Mouse (Mus musculus) neural tube, embryonic 13.5 days (tissue): ENCODE measurements at regions not wholly inside any gene's neighbourhood (a gene's known extent, or its start where the extent isn't known, plus 50 kb on each side); places are given as distances from the start of the nearest gene placed in this dataset.
A peak's percentile ranks its signal among the peaks of the same experiment; 100 is the strongest.

Experiments used
- ATAC-seq: fragments of 200-750 bp; cut with Nextera tagmentation; 2 replicates; pipeline ENCODE4 v1.8.0; 2017; ENCODE audit warnings: low read depth, mild to moderate bottlenecking, moderate TSS enrichment, moderate library complexity
- H3K27ac ChIP-seq: fragments of 300-500 bp; sonication (generic); replicated peaks from 2 replicates; pipeline ENCODE4 v1.5.1; 2015; ENCODE audit warnings: moderate library complexity, mild to moderate bottlenecking, inconsistent platforms
- H3K27me3 ChIP-seq: fragments of 300-500 bp; sonication (generic); 2 replicates; pipeline ENCODE4 v1.6.1; 2015; ENCODE audit warnings: mild to moderate bottlenecking, inconsistent platforms
- H3K36me3 ChIP-seq: fragments of 300-500 bp; sonication (generic); 2 replicates; pipeline ENCODE4 v1.6.1; 2015; ENCODE audit warnings: mild to moderate bottlenecking, inconsistent platforms
- H3K4me1 ChIP-seq: fragments of 300-500 bp; sonication (generic); replicated peaks from 2 replicates; pipeline ENCODE4 v1.6.1; 2015; ENCODE audit warnings: inconsistent platforms
- H3K4me2 ChIP-seq: fragments of 300-500 bp; sonication (generic); 2 replicates; pipeline ENCODE4 v1.6.1; 2015; ENCODE audit warnings: inconsistent platforms, mild to moderate bottlenecking, moderate library complexity
- H3K4me3 ChIP-seq: fragments of 300-500 bp; sonication (generic); 2 replicates; pipeline ENCODE4 v1.5.1; 2015; ENCODE audit warnings: mild to moderate bottlenecking, inconsistent platforms
- H3K9ac ChIP-seq: fragments of 300-500 bp; sonication (generic); 2 replicates; pipeline ENCODE4 v1.6.1; 2015; ENCODE audit warnings: moderate library complexity, mild to moderate bottlenecking, inconsistent platforms
- H3K9me3 ChIP-seq: fragments of 300-500 bp; sonication (generic); 2 replicates; pipeline ENCODE4 v1.6.1; 2016; ENCODE audit warnings: inconsistent platforms
- WGBS: fragments of 180-500 bp; shearing (Covaris S2); methylation state at CpG from one replicate; pipeline ENCODE4 v1.1.7; 2015; 5-methylcytosine and 5-hydroxymethylcytosine counted together

GRCm38 (mm10) chr16:8246445-8246844, 178.5 kb downstream of the Tmem114 start:
- Histone ChIP-seq H3K27me3 (no peaks in the 10 kb centered on the region), H3K4me3 (no peak overlapping the region), H3K4me1 (no peaks in the 10 kb centered on the region), H3K27ac (no peak overlapping the region), H3K9ac (no peak overlapping the region), H3K4me2 (no peak overlapping the region), H3K36me3 (no peaks in the 10 kb centered on the region), H3K9me3 (no peaks in the 10 kb centered on the region)
- ATAC-seq = no peak
- 92% methylated on average over 3 of the region's 3 CpGs for WGBS

GRCm38 (mm10) chr16:8245612-8246011, 179.3 kb downstream of the Tmem114 start:
- no peaks in the 10 kb centered on the region for H3K36me3 ChIP-seq
- H3K9ac ChIP-seq = no peak overlapping the region
- ATAC-seq = no peak
- H3K4me1 ChIP-seq = no peaks in the 10 kb centered on the region
- H3K9me3 ChIP-seq = no peaks in the 10 kb centered on the region
- H3K27ac ChIP-seq = no peak overlapping the region
- H3K27me3 ChIP-seq = no peaks in the 10 kb centered on the region
- H3K4me3 ChIP-seq = no peak overlapping the region
- WGBS = 88% methylated on average over 3 of the region's 3 CpGs
- H3K4me2 ChIP-seq = no peak overlapping the region

- Histone ChIP-seq H3K4me3 (no peak overlapping the region), H3K4me2 (no peak overlapping the region), H3K36me3 (no peaks in the 10 kb centered on the region), H3K27me3 (no peaks in the 10 kb centered on the region), H3K9ac (no peak overlapping the region), H3K4me1 (no peaks in the 10 kb centered on the region; the same call in 1 of the 2 replicates), H3K9me3 (no peaks in the 10 kb centered on the region), H3K27ac (no peak overlapping the region)
- 26% methylated on average over 1 of the region's 1 CpGs for WGBS
- no peak for ATAC-seq
Measured at GRCm38 (mm10) chr16:8234351-8234750, 190.6 kb downstream of the Tmem114 start.

GRCm38 (mm10) chr16:8232079-8232478, 192.9 kb downstream of the Tmem114 start:
- no peak overlapping the region for H3K27ac ChIP-seq
- no peaks in the 10 kb centered on the region for H3K9me3 ChIP-seq
- ATAC-seq = no peak
- H3K4me1 ChIP-seq = no peaks in the 10 kb centered on the region; the same call in 1 of the 2 replicates
- no peak overlapping the region for H3K4me2 ChIP-seq
- no peaks in the 10 kb centered on the region for H3K36me3 ChIP-seq
- 81% methylated on average over 4 of the region's 4 CpGs for WGBS
- H3K4me3 ChIP-seq = no peak overlapping the region
- H3K9ac ChIP-seq = no peak overlapping the region
- no peaks in the 10 kb centered on the region for H3K27me3 ChIP-seq

- WGBS = 48% methylated on average over 10 of the region's 10 CpGs
- no peak overlapping the region for H3K9ac ChIP-seq
- no peaks in the 10 kb centered on the region for H3K27me3 ChIP-seq
- no peaks in the 10 kb centered on the region for H3K36me3 ChIP-seq
- no peak overlapping the region for H3K27ac ChIP-seq
- H3K4me1 ChIP-seq = 0 out of 2 replicates have a peak, but pooled peaks cover 2% of the 10 kb centered on the region
- no peak for ATAC-seq
- no peak overlapping the region for H3K4me2 ChIP-seq
- no peak overlapping the region for H3K4me3 ChIP-seq
- no peaks in the 10 kb centered on the region for H3K9me3 ChIP-seq
Measured at GRCm38 (mm10) chr16:8223625-8224300, 201.2 kb downstream of the Tmem114 start.

GRCm38 (mm10) chr16:8208251-8209181, 216.4 kb downstream of the Tmem114 start:
- 75% methylated on average over 8 of the region's 8 CpGs for WGBS
- no peak for ATAC-seq
- no peaks in the 10 kb centered on the region for H3K36me3 ChIP-seq
- H3K27me3 ChIP-seq = no peaks in the 10 kb centered on the region
- H3K4me2 ChIP-seq = no peak overlapping the region
- H3K27ac ChIP-seq = no peak overlapping the region
- H3K4me3 ChIP-seq = no peak overlapping the region
- no peaks in the 10 kb centered on the region for H3K4me1 ChIP-seq
- H3K9ac ChIP-seq = no peak overlapping the region
- H3K9me3 ChIP-seq = no peaks in the 10 kb centered on the region

GRCm38 (mm10) chr16:8205014-8205413, 219.9 kb downstream of the Tmem114 start:
- H3K4me2 ChIP-seq = no peak overlapping the region
- peaks cover 4% of the 10 kb centered on the region; the same call in 1 of the 2 replicates for H3K4me1 ChIP-seq
- no peaks in the 10 kb centered on the region for H3K9me3 ChIP-seq
- H3K9ac ChIP-seq = no peak overlapping the region
- no peak for ATAC-seq
- WGBS = 78% methylated on average over 5 of the region's 5 CpGs
- H3K4me3 ChIP-seq = no peak overlapping the region
- H3K27ac ChIP-seq = no peak overlapping the region
- no peaks in the 10 kb centered on the region for H3K27me3 ChIP-seq
- no peaks in the 10 kb centered on the region for H3K36me3 ChIP-seq

GRCm38 (mm10) chr16:8201306-8201705, 223.6 kb downstream of the Tmem114 start:
- no peak overlapping the region for H3K27ac ChIP-seq

GRCm38 (mm10) chr16:8198771-8199562, 226.0 kb downstream of the Tmem114 start:
- Histone ChIP-seq H3K4me2 (no peak overlapping the region), H3K9ac (no peak overlapping the region), H3K9me3 (no peaks in the 10 kb centered on the region), H3K4me1 (peaks cover 20% of the 10 kb centered on the region), H3K36me3 (no peaks in the 10 kb centered on the region), H3K4me3 (no peak overlapping the region), H3K27me3 (no peaks in the 10 kb centered on the region), H3K27ac (peak overlapping the region; percentile 83)
- 49% methylated on average over 12 of the region's 12 CpGs for WGBS
- peak; percentile 91 for ATAC-seq

More at GRCm38 (mm10) chr16:8201306-8201705, 223.6 kb downstream of the Tmem114 start:
- no peaks in the 10 kb centered on the region for H3K36me3 ChIP-seq
- H3K4me2 ChIP-seq = no peak overlapping the region
- no peak for ATAC-seq
- WGBS = 85% methylated on average over 3 of the region's 3 CpGs
- H3K9me3 ChIP-seq = no peaks in the 10 kb centered on the region
- H3K4me1 ChIP-seq = peaks cover 20% of the 10 kb centered on the region
- no peak overlapping the region for H3K4me3 ChIP-seq
- H3K27me3 ChIP-seq = no peaks in the 10 kb centered on the region
- H3K9ac ChIP-seq = no peak overlapping the region

GRCm38 (mm10) chr16:8189472-8190240, 235.3 kb downstream of the Tmem114 start:
- Histone ChIP-seq H3K9me3 (no peaks in the 10 kb centered on the region), H3K4me3 (no peak overlapping the region), H3K27ac (no peak overlapping the region), H3K9ac (no peak overlapping the region), H3K36me3 (no peaks in the 10 kb centered on the region), H3K4me2 (no peak overlapping the region), H3K4me1 (0 out of 2 replicates have a peak, but pooled peaks cover 4% of the 10 kb centered on the region), H3K27me3 (no peaks in the 10 kb centered on the region)
- no peak for ATAC-seq
- WGBS = 77% methylated on average over 6 of the region's 6 CpGs

- Histone ChIP-seq H3K27ac (no peak overlapping the region), H3K9me3 (no peaks in the 10 kb centered on the region), H3K27me3 (no peaks in the 10 kb centered on the region), H3K4me2 (no peak overlapping the region), H3K36me3 (no peaks in the 10 kb centered on the region), H3K9ac (no peak overlapping the region), H3K4me3 (no peak overlapping the region), H3K4me1 (0 out of 2 replicates have a peak, but pooled peaks cover 4% of the 10 kb centered on the region)
- 64% methylated on average over 1 of the region's 1 CpGs for WGBS
- ATAC-seq = no peak
Measured at GRCm38 (mm10) chr16:8189071-8189470, 235.9 kb downstream of the Tmem114 start.
